Mouse (Mus musculus) kidney, adult 2 months (tissue): ENCODE results near the gene Aplp1.

Experiments
- CTCF ChIP-seq: fragments of 200-500 bp; conservative IDR thresholded peaks from 2 replicates; pipeline ENCODE4 v1.5.1; 2011; ENCODE audit warnings: low read depth, mild to moderate bottlenecking, control low read depth, low read length, moderate library complexity, mixed read lengths; ENCODE audit not compliant: insufficient read depth, insufficient read length
- POLR2A ChIP-seq: fragments of 200-500 bp; IDR thresholded peaks from one replicate; pipeline ENCODE4 v1.6.1; 2011; ENCODE audit warnings: low read depth, low read length, control low read depth

- TF ChIP-seq POLR2A = no peak
- no peak for TF ChIP-seq CTCF
Observed at GRCm38 (mm10) chr7:30436879-30437278, 8.5 kb downstream of the Aplp1 start.
